Mouse (Mus musculus) brain, embryonic 18.5 days (tissue): ENCODE measurements around the gene Tbrg4.

Experiments
- DNase-seq: peaks from one replicate; pipeline ENCODE4 v3.0.0-alpha.2; 2012; ENCODE audit warnings: low read depth, low spot score

Gene Tbrg4

GRCm38 (mm10) chr11:6623704-6624103, 2.2 kb downstream of the Tbrg4 start:
- no peak for DNase-seq

GRCm38 (mm10) chr11:6615250-6616205, 10.3 kb downstream of the Tbrg4 start:
- DNase-seq: no peak

GRCm38 (mm10) chr11:6605491-6606399, 20.1 kb downstream of the Tbrg4 start, which contains the start of gene Nacad:
Gene Nacad, minus strand, starts transcription at chr11:6606053.
- peak; percentile 89 for DNase-seq

GRCm38 (mm10) chr11:6605021-6605481, 20.8 kb downstream of the Tbrg4 start:
- no peak for DNase-seq

GRCm38 (mm10) chr11:6604604-6604936, 21.3 kb downstream of the Tbrg4 start:
- DNase-seq: no peak

- no peak for DNase-seq
Observed at GRCm38 (mm10) chr11:6603887-6604603, 21.8 kb downstream of the Tbrg4 start.

GRCm38 (mm10) chr11:6603224-6603623, 22.6 kb downstream of the Tbrg4 start:
- no peak for DNase-seq

GRCm38 (mm10) chr11:6602662-6603061, 23.2 kb downstream of the Tbrg4 start:
- no peak for DNase-seq

- no peak for DNase-seq
Observed at GRCm38 (mm10) chr11:6601649-6602480, 24.0 kb downstream of the Tbrg4 start.

GRCm38 (mm10) chr11:6600284-6600944, 25.5 kb downstream of the Tbrg4 start:
- no peak for DNase-seq

GRCm38 (mm10) chr11:6599831-6600230, 26.0 kb downstream of the Tbrg4 start:
- no peak for DNase-seq

- DNase-seq: no peak
Observed at GRCm38 (mm10) chr11:6599011-6599681, 26.7 kb downstream of the Tbrg4 start.

GRCm38 (mm10) chr11:6598191-6598889, 27.5 kb downstream of the Tbrg4 start:
- no peak for DNase-seq

GRCm38 (mm10) chr11:6597523-6597922, 28.3 kb downstream of the Tbrg4 start:
- DNase-seq: no peak

- DNase-seq: no peak
Observed at GRCm38 (mm10) chr11:6596616-6597015, 29.3 kb downstream of the Tbrg4 start.

GRCm38 (mm10) chr11:6596205-6596604, 29.7 kb downstream of the Tbrg4 start:
- no peak for DNase-seq

- DNase-seq: no peak
Observed at GRCm38 (mm10) chr11:6595339-6595738, 30.5 kb downstream of the Tbrg4 start.

- DNase-seq: no peak
Observed at GRCm38 (mm10) chr11:6594845-6595244, 31.0 kb downstream of the Tbrg4 start.

- no peak for DNase-seq
Observed at GRCm38 (mm10) chr11:6593406-6593805, 32.5 kb downstream of the Tbrg4 start.
